Mouse (Mus musculus) spleen, adult 2 months (tissue): ENCODE results near the gene Gh. TPM values are rescaled to one million over a fixed set of nuclear protein-coding genes. Genes with fewer than 3 reads are reported as not detected.

Source experiments
- DNase-seq, 2 experiments: peaks; one replicate each; pipeline versions ENCODE4 v3.0.0 to v3.0.0-alpha.2; 2012 to 2021; ENCODE audit warnings: low spot score in 2 of 2, low read depth in 1 of 2
- H3K27ac ChIP-seq: fragments of 200-500 bp; 2 replicates; pipeline ENCODE4 v1.5.1; 2012; ENCODE audit warnings: low read length, inconsistent platforms; ENCODE audit not compliant: insufficient read depth
- H3K27me3 ChIP-seq: fragments of 200-500 bp; 2 replicates; pipeline ENCODE4 v1.6.1; 2012; ENCODE audit warnings: mild to moderate bottlenecking, moderate library complexity, low read length, inconsistent platforms; ENCODE audit not compliant: control insufficient read depth, insufficient read depth
- H3K36me3 ChIP-seq: fragments of 200-500 bp; 2 replicates; pipeline ENCODE4 v1.6.1; 2012; ENCODE audit warnings: mild to moderate bottlenecking, low read length, inconsistent platforms; ENCODE audit not compliant: control insufficient read depth, insufficient read depth
- H3K4me1 ChIP-seq: fragments of 200-500 bp; 2 replicates; pipeline ENCODE4 v1.6.1; 2011; ENCODE audit warnings: inconsistent platforms; ENCODE audit not compliant: control insufficient read depth, insufficient read depth, insufficient read length
- H3K4me3 ChIP-seq: fragments of 200-500 bp; 2 replicates; pipeline ENCODE4 v1.5.1; 2011; ENCODE audit warnings: mild to moderate bottlenecking, inconsistent platforms; ENCODE audit not compliant: insufficient read depth, insufficient read length; ENCODE audit errors: extremely low read depth
- CTCF ChIP-seq: fragments of 200-500 bp; IDR thresholded peaks from 2 replicates; pipeline ENCODE4 v1.5.1; 2011; ENCODE audit warnings: mild to moderate bottlenecking, inconsistent platforms; ENCODE audit not compliant: insufficient read depth, insufficient read length, insufficient replicate concordance; ENCODE audit errors: extremely low read depth
- POLR2A ChIP-seq: fragments of 200-500 bp; IDR thresholded peaks from 2 replicates; pipeline ENCODE4 v1.6.1; 2011; ENCODE audit warnings: low read depth, low read length, inconsistent platforms
- WGBS: fragments of 180-500 bp; shearing (Covaris S2); methylation state at CpG from one replicate; pipeline ENCODE4 v1.1.7; 2018; 5-methylcytosine and 5-hydroxymethylcytosine counted together
- polyA plus RNA-seq: library from polyadenylated mRNA; depleted of rRNA; stranded (reverse); fragments of >200 nt; gene quantifications from 2 replicates; pipeline ENCODE4 v1.2.3, GENCODE M21; 2012

Gene Gh
- polyA plus RNA-seq, 1 experiment: 4.7 TPM

DNA sequence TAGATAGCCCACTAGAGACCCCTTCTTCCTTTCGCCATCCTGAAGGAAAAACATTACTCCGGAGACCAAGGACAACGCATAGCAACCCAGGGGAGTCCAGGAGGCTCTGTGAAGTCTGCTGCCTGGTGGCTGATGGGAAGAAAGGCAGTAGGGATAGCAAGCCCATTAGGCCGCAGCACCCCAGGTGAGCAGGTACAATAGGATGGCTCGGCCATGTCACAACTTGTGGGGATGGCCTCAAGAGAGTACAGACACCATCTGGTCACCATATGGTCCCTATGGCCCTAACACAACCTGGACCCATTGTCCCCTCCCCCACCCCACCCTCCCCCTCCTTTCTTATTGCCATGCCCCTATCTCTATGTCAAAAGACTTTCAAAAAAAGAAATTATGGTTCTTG lies 33.8 kb downstream of the Gh start:
- peaks cover 43% of the 10 kb centered on the region for H3K36me3 ChIP-seq
- 92% methylated on average over 5 of the region's 5 CpGs for WGBS
- H3K4me3 ChIP-seq: no peak overlapping the region

DNA sequence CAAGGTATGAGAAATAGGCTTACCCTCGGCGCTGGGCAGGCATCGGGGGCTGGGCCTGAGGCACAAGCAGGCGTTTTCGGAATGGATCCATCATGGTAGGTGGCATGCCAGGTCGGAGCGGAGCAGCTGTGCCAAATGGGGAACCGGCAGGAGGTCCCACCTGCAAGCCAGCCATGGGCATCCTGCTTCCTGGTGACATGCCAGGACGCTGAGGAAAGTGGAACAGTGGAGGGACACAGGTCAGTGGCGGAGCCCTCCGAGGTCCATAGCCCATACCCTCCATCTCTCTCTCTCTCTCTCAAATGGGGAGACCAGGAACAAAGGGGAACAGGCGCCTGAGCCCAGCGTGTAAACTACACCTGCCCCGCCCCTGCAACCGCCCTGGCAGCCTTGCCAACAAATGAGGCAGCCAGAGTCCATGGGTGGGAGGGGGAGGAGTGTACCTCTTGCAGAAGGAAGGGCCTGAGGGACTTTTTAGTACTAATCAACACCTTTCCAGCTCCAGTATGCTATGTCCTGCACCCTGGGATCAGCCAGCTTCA lies 34.3 kb downstream of the Gh start:
- H3K4me3 ChIP-seq: no peak overlapping the region
- no peak for DNase-seq
- H3K36me3 ChIP-seq: peaks cover 48% of the 10 kb centered on the region
- 80% methylated on average over 15 of the region's 15 CpGs for WGBS
- H3K27me3 ChIP-seq: no peaks in the 10 kb centered on the region
- H3K27ac ChIP-seq: no peak overlapping the region
- H3K4me1 ChIP-seq: peaks cover 17% of the 10 kb centered on the region; the same call in 1 of the 2 replicates
- TF ChIP-seq CTCF (no peak), POLR2A (no peak)

More for the DNA sequence above, 33.8 kb downstream of the Gh start:
- TF ChIP-seq POLR2A (no peak), CTCF (no peak)
- H3K4me1 ChIP-seq: peaks cover 17% of the 10 kb centered on the region; the same call in 1 of the 2 replicates
- H3K27me3 ChIP-seq: no peaks in the 10 kb centered on the region
- H3K27ac ChIP-seq: no peak overlapping the region
- DNase-seq: no peak

DNA sequence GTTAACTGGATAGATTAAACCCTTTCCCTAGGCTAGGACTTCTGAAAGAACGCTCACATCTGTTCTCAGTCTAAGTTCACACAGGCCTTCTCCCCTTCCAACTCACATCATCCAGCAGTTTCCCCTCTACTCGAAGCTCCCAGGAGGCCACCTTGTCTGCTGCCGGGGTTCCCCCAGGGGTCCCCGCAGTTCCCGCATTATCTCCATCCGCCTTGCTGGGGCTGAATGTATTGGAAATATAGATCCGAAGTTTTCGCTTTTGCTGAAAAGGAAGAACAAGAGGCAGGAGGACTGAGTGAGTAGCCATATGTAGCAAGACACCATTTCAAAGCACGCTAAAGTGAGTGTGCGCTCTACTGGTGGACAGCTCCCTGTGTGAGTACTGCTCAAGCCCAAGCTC lies 35.2 kb downstream of the Gh start:
- Histone ChIP-seq H3K4me1 (peaks cover 15% of the 10 kb centered on the region; the same call in 1 of the 2 replicates), H3K4me3 (no peak overlapping the region), H3K27ac (no peak overlapping the region), H3K27me3 (no peaks in the 10 kb centered on the region), H3K36me3 (peaks cover 58% of the 10 kb centered on the region)
- TF ChIP-seq POLR2A (no peak), CTCF (no peak)
- WGBS: 93% methylated on average over 10 of the region's 10 CpGs
- no peak for DNase-seq

- 52% methylated on average over 4 of the region's 4 CpGs for WGBS
- Histone ChIP-seq H3K27me3 (no peaks in the 10 kb centered on the region), H3K4me1 (peaks cover 10% of the 10 kb centered on the region; the same call in 1 of the 2 replicates), H3K36me3 (peaks cover 66% of the 10 kb centered on the region), H3K27ac (no peak overlapping the region), H3K4me3 (no peak overlapping the region)
- DNase-seq: no peak
- TF ChIP-seq POLR2A: no peak
- no peak for TF ChIP-seq CTCF
Observed at GRCm38 (mm10) chr11:106265570-106265969, 36.1 kb downstream of the Gh start.

DNA sequence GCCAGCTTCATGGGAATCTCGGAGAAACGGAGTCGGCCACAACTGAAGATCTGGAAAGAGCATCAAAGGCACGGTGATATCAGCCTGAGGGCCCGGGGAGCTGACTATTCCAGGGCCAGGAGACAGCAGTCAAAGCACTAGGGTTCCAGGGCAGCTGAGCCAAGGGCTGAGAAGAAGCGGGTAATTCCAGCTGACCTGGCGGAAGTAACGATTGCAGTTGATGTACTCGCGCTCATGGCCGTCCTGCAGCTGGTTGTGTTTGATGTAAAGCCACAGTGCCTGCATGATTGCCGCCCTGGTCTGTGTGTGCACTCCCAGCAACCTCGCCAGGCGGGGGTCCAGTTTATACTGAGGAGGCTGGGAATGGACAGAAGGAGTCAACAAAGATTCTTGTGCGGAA lies 36.7 kb downstream of the Gh start:
- H3K4me3 ChIP-seq: no peak overlapping the region
- 91% methylated on average over 15 of the region's 15 CpGs for WGBS
- H3K27me3 ChIP-seq: no peaks in the 10 kb centered on the region
- H3K27ac ChIP-seq: no peak overlapping the region
- peaks cover 6% of the 10 kb centered on the region; the same call in 1 of the 2 replicates for H3K4me1 ChIP-seq
- H3K36me3 ChIP-seq: peaks cover 66% of the 10 kb centered on the region
- DNase-seq: no peak
- TF ChIP-seq CTCF (no peak), POLR2A (no peak)

GRCm38 (mm10) chr11:106263963-106264362 lies 37.7 kb downstream of the Gh start:
- 96% methylated on average over 9 of the region's 9 CpGs for WGBS

GRCm38 (mm10) chr11:106260826-106261450 lies 40.7 kb downstream of the Gh start:
- no peak for TF ChIP-seq POLR2A
- no peak for TF ChIP-seq CTCF
- H3K36me3 ChIP-seq: peaks cover 53% of the 10 kb centered on the region
- 88% methylated on average over 14 of the region's 14 CpGs for WGBS

More at GRCm38 (mm10) chr11:106263963-106264362, 37.7 kb downstream of the Gh start:
- peaks cover 2% of the 10 kb centered on the region; the same call in 1 of the 2 replicates for H3K4me1 ChIP-seq
- H3K36me3 ChIP-seq: peaks cover 66% of the 10 kb centered on the region
- TF ChIP-seq POLR2A (no peak), CTCF (no peak)
- no peak for DNase-seq
- no peak overlapping the region for H3K27ac ChIP-seq
- H3K4me3 ChIP-seq: no peak overlapping the region
- no peaks in the 10 kb centered on the region for H3K27me3 ChIP-seq

More at GRCm38 (mm10) chr11:106260826-106261450, 40.7 kb downstream of the Gh start:
- Histone ChIP-seq H3K4me3 (no peak overlapping the region), H3K4me1 (no peaks in the 10 kb centered on the region; the same call in 1 of the 2 replicates), H3K27ac (no peak overlapping the region), H3K27me3 (no peaks in the 10 kb centered on the region)
- DNase-seq: no peak
